Mouse (Mus musculus) cerebellum, adult 11-12 months (tissue): ENCODE results near the gene Ryr1.
"Not testable (repeated sequence)": the region's sequence is repeated elsewhere in the genome, so short reads cannot be mapped to it uniquely, and the experiment has no call there.

Experiments
- DNase-seq: peaks from one replicate; pipeline ENCODE4 v3.0.0; 2022

Gene Ryr1

DNA sequence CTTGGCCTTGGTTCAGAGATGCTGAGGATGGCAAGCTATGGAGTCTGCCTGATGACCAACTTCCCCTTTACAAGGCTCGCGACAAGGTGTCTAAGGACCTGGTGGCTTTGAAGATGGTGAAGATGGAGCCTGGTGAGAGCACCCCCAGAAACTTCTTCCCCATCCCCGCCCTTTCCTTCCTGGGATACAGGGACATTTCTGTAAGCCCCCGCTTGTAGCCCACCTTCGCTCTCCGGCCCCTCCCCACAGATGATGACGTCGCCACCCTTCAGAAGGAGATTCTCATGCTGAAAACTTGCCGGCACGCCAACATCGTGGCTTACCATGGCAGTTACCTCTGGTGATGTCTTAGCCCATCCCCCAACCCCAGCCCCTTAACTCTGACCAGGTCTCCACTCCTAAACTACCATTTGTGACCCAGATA, 141.8 kb downstream of the Ryr1 start:
- peak; percentile 55 for DNase-seq

- no peak for DNase-seq
Observed at GRCm38 (mm10) chr7:28982274-28983013, 142.5 kb downstream of the Ryr1 start.

DNA sequence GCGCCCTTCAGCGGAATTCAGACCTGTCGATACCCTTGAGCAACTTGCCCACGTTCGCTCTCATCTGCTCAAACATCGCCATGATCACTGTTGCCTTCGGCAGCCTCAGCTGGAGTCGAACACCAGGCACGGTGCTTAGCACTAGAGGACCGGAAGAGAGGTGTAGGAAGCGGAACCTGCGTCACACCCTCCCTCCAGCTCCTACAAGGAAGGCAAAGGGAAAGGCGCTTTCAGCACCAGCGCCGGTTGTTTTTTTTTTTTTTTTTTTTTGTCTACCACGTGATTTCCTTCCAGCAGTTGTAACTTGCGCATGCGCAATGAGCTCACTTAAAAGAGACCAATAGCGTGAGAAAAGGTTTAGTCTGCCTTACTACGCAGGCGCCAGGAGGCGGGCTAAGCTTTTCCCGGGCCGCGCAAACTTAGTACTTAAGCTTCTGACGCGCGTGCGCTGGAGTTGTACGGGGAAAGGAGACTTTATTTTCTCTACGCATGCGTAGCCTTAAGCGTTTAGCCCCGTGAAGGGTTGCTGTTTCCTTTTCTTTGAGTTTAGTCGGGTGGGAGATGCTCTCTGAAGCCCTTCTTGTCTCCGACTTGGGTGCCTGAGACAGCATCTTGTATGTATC, 143.2 kb downstream of the Ryr1 start, which contains the start of the genes Eif3k and Map4k1:
Gene Eif3k, minus strand, starts transcription at position 214 of the 623 bp plus-strand sequence.
Gene Map4k1, plus strand, starts transcription at position 400 of the 623 bp plus-strand sequence.
- peak; percentile 97 for DNase-seq

DNA sequence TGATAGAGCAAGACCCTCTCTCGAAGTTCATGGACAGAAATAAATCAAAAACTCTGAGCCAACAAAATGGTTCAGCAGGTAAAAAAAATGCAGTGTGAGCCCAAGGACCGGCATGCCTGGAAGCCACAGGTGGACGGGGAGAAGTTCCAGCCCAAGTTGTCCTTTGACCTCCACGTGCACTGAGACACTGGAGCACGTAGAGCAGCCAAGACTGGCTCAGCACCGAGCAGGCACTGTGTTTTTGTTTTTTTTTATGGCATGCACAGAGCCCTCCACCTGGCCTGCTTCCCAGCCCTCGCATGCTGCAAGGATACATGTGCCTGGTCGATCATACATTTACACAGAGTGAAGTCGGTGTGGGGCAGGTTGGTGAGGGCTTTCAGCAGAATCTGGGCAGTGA, 147.4 kb downstream of the Ryr1 start:
- DNase-seq = no peak

DNA sequence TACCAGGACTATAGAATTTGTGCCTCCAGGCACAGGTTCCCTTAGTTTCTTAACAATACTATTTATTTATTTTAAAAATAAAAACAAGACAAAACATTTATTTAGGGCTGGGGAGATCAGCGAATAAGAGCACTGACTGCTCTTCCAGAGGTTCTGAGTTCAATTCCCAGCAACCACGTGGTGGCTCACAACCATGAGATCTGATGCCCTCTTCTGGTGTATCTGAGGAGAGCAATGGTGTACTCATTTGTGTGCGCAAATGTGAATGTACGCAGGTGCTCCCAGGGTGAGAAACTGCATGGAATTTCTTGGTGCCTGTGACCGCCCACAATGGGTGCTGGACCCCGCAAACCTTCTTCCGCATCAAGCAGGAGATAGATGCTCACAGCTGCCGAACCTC, 152.0 kb downstream of the Ryr1 start:
- no peak for DNase-seq

- DNase-seq = peak; percentile 67
Observed at GRCm38 (mm10) chr7:28972542-28972985, 152.4 kb downstream of the Ryr1 start.

GRCm38 (mm10) chr7:28971770-28972269, 153.2 kb downstream of the Ryr1 start:
- DNase-seq = no peak

DNA sequence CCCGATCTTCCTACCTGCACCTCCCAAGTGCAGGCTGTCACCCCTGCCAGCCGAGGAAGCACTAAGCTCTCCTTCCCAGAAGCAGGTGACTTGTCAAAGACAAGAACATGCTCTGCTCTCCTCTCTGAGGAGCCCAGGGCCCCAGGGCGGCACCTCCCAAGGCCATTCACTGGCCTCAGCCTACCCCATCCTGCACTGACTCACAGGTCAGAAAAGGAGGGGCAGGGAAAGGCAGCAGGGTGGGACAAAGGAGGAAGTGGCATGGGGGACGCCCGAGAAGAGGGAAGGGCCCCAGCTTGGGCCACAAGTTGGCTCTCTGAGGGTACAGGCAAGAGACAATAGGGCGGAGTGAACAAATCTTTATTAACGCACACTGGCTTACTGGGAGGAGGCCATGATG, 153.9 kb downstream of the Ryr1 start:
- no peak for DNase-seq

DNA sequence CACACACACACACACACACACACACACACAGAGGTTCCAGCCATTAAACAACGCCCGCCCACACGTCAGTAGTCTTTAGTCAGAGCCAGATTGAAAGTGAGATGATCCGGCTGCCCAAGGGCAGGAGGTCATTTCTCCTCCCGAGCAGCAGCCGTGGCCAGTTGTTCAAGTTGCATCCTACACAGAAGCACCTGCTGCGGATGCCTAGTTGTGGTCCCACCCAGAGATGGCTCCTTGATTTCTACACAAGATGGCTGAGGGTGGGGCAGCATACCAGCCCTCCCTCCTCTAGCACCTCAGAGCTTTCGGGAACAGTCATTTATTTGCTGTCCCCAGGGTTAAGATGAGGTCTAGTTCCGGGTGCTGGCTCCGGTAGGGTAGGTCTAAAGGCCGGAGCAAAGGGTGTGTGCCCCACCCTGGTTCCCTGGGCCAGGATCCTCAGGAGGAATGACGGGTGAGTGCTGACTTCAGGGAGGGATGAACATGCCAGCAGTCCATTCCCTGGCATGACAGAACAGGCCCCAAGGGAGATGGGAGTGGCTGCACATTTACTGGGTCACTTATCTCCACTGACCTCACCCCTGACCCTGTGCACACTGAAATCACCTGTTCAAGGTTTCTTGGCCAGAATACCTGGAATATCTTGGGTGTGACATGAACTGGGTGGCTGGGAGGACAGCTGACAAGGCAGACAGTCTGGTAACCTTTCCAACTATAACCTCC, 155.1 kb downstream of the Ryr1 start:
- no peak for DNase-seq

DNA sequence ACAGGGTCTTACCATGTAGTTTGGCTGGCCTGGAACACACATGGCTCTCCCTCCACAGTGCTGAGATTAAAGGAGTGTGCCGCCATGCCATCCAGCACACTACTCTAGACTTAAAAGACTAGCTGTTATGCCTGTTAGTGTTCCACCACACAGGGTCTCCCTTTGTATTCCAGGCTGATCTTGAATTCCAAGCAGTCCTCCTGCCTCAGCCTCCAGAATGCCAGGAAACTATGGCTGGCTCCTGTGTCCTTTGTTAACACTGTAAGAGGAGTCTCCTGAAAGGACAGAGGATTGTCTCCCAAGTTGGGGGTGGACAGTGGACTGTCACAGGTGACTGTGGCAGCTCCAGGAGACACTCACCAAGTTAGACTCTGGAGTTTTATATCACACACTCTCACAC, 155.7 kb downstream of the Ryr1 start:
- DNase-seq = no peak

DNA sequence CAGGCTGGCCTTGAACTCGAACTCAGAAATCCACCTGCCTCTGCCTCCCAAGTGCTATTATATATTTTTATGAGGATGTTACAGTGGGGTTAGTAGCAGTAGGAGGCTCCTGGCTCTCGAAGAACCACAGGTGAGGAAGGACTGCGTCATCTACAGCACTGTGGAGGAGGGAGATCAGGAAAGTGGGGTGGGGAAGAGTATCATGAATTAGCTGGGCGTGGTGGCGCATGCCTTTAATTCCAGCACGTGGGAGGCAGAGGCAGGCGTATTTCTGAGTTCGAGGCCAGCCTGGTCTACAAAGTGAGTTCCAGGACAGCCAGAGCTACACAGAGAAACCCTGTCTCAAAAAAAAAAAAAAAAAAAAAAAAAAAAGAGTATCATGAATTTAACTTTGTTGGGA, 156.9 kb downstream of the Ryr1 start:
- not testable (repeated sequence) for DNase-seq

DNA sequence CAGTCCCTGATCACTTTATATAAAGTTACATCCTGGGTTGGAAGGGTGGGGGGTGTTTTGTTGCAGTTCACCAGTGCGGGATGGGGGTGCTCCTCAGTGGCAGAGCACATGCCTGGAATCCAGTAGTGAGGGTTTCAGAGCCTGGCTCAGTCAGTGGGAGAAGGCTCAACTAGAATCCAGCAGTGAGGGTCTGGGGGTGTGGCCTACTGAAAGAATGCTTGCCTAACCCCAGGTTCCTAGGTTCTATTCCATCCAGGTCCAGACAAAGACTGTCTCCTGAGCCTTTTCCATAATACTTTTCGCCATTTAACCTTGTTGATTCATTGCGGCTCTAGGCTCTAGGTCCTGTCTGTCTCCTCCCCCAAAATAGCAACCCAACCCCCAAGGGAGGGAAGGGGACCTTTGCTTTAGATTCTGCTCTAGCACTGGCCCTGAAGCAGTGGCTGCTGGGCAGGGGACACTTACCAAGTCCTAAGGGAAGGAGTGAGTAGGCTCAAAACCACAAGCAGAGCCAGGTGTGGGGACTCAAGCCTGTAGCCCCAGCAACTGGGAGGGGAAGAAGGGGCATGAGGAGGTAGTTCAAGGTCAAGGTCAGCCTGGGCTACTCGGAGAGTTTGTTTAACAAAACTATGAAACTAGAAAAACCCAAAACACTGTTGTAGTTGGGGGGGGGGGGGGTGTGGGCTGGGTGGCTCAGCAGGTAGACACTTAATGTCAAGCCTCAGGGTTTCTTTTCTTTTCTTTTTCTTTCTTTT, 158.1 kb downstream of the Ryr1 start:
- DNase-seq = no peak

DNA sequence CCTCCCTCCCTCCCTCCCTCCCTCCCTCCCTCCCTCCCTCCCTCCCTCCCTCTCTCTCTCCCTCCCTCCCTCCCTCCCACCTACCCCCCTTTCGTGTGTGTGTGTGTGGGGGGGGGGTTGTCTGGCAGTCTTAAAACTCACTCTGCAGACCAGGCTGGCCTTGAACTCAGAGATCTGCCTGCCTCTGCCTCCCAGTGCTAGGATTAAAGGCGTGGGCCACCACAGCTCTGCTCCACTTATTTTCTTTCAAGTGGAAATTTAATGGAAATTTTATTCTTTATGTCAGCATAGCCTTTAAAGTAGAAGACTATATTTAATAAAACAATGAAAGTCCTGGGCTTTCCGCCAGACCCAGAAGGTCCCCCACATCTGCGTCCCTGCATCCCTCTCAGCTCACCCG, 158.8 kb downstream of the Ryr1 start:
- DNase-seq = no peak

DNA sequence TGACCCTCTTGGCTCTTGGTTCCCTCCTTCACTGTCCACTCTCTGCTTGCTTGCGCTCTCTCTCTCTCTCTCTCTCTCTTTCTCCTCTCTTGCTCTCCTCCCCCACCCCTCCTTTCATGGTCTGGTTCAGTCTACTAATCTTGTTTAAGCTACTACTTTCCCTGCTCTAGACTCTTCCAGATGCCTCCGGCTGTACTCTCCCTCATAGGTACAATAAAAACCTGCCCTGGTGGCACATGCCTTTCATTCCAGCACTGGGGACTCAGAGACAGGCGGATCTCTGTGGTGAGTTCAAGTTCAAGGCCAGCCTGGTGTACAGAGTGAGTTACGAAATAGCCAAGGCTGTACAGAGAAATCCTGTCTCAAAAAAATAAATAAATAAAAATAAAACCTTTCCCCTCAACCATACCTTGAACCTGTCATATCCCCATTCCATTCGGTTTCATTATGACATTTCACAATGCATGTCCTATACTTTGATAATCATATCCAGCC, 159.6 kb downstream of the Ryr1 start:
- DNase-seq = no peak

GRCm38 (mm10) chr7:28963399-28963923, 161.5 kb downstream of the Ryr1 start:
- DNase-seq = no peak

GRCm38 (mm10) chr7:28961927-28962670, 162.9 kb downstream of the Ryr1 start, which contains the start of gene Actn4:
Actn4 (minus strand) TSS chr7:28962340.
- peak; percentile 99 for DNase-seq

DNA sequence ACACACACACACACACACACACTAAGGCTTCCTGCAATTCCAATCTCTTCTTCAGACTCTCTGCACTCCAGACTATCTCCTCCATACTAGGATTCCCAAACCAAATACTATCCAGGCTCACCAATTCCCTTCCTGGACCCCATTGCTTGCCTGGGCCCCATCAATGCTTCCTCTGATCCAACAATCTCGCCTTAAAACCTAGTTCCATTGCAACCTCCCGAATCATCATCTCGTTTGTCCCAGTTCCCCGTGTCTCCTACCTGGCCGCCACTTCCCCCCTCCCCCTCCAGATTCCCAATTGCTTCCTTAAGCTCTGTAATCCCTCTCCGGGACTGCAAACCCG, 163.4 kb downstream of the Ryr1 start:
- DNase-seq = no peak

- no peak for DNase-seq
Observed at GRCm38 (mm10) chr7:28960354-28961046, 164.5 kb downstream of the Ryr1 start.

- no peak for DNase-seq
Observed at GRCm38 (mm10) chr7:28959505-28960045, 165.4 kb downstream of the Ryr1 start.

GRCm38 (mm10) chr7:28958770-28959169, 166.2 kb downstream of the Ryr1 start:
- DNase-seq = no peak
